Mouse (Mus musculus): ENCODE data around the gene Olfr372. TPM values are rescaled to one million over a fixed set of nuclear protein-coding genes. Genes with fewer than 3 reads are reported as not detected.

The Olfr372 gene
- not detected for polyA plus RNA-seq (2014; fragmentation: Illumina TruSeq; extraction: RNeasy Lipid Tissue Mini Kit (QIAGEN cat#74804))

GRCm38 (mm10) chr8:72040918-72041317, at the start of gene Olfr372:
Olfr372 (plus strand) TSS chr8:72041218.

GRCm38 (mm10) chr8:72009473-72009872, 31.5 kb upstream of the Olfr372 start, which contains the start of gene Cyp4f18:
Cyp4f18 (minus strand) TSS chr8:72009626.

GRCm38 (mm10) chr8:72082877-72083276, 41.9 kb downstream of the Olfr372 start, which contains the start of gene Olfr373:
Olfr373 (plus strand) TSS chr8:72083177.

GRCm38 (mm10) chr8:72106740-72107139, 65.7 kb downstream of the Olfr372 start, which contains the start of gene Olfr374:
Olfr374 (plus strand) TSS chr8:72107040.

Other genes starting within 250 kb of the Olfr372 start
- gene Zfp709, start 159.2 kb upstream of the Olfr372 start, polyA plus RNA-seq (2014; fragmentation: Illumina TruSeq; extraction: RNeasy Lipid Tissue Mini Kit (QIAGEN cat#74804)) = 46.4 TPM
- 28.3 TPM for gene Zfp882, start 132.6 kb upstream of the Olfr372 start, polyA plus RNA-seq (2014; fragmentation: Illumina TruSeq; extraction: RNeasy Lipid Tissue Mini Kit (QIAGEN cat#74804))
- gene Zfp617, start 132.6 kb upstream of the Olfr372 start, polyA plus RNA-seq (2014; fragmentation: Illumina TruSeq; extraction: RNeasy Lipid Tissue Mini Kit (QIAGEN cat#74804)) = 135 TPM
- gene Zfp961, start 90.2 kb upstream of the Olfr372 start, polyA plus RNA-seq (2014; fragmentation: Illumina TruSeq; extraction: RNeasy Lipid Tissue Mini Kit (QIAGEN cat#74804)) = 56.3 TPM
- not detected for gene Cyp4f18, start 31.6 kb upstream of the Olfr372 start, polyA plus RNA-seq (2014; fragmentation: Illumina TruSeq; extraction: RNeasy Lipid Tissue Mini Kit (QIAGEN cat#74804))
- gene Olfr373, start 42.0 kb downstream of the Olfr372 start, polyA plus RNA-seq (2014; fragmentation: Illumina TruSeq; extraction: RNeasy Lipid Tissue Mini Kit (QIAGEN cat#74804)) = not detected
- gene Olfr374, start 65.8 kb downstream of the Olfr372 start, polyA plus RNA-seq (2014; fragmentation: Illumina TruSeq; extraction: RNeasy Lipid Tissue Mini Kit (QIAGEN cat#74804)) = not detected
- gene Tpm4, start 93.8 kb downstream of the Olfr372 start, polyA plus RNA-seq (2014; fragmentation: Illumina TruSeq; extraction: RNeasy Lipid Tissue Mini Kit (QIAGEN cat#74804)) = 645 TPM
- 45.2 TPM for gene Rab8a, start 120.0 kb downstream of the Olfr372 start, polyA plus RNA-seq (2014; fragmentation: Illumina TruSeq; extraction: RNeasy Lipid Tissue Mini Kit (QIAGEN cat#74804))
- gene Hsh2d, start 148.4 kb downstream of the Olfr372 start, polyA plus RNA-seq (2014; fragmentation: Illumina TruSeq; extraction: RNeasy Lipid Tissue Mini Kit (QIAGEN cat#74804)) = not detected
- not detected for gene Cib3, start 171.6 kb downstream of the Olfr372 start, polyA plus RNA-seq (2014; fragmentation: Illumina TruSeq; extraction: RNeasy Lipid Tissue Mini Kit (QIAGEN cat#74804))
- not detected for gene Gm11034, start 172.4 kb downstream of the Olfr372 start, polyA plus RNA-seq (2014; fragmentation: Illumina TruSeq; extraction: RNeasy Lipid Tissue Mini Kit (QIAGEN cat#74804))
- 71.7 TPM for gene Fam32a, start 178.5 kb downstream of the Olfr372 start, polyA plus RNA-seq (2014; fragmentation: Illumina TruSeq; extraction: RNeasy Lipid Tissue Mini Kit (QIAGEN cat#74804))
- 17.5 TPM for gene Ap1m1, start 198.8 kb downstream of the Olfr372 start, polyA plus RNA-seq (2014; fragmentation: Illumina TruSeq; extraction: RNeasy Lipid Tissue Mini Kit (QIAGEN cat#74804))

Data from ovary, adult 10 weeks (tissue).